Mouse (Mus musculus) midbrain, embryonic 12.5 days (tissue): ENCODE results near the gene Col4a3. TPM values are rescaled to one million over a fixed set of nuclear protein-coding genes. Genes with fewer than 3 reads are reported as not detected.
A peak's percentile ranks its signal among the peaks of the same experiment; 100 is the strongest.

Experiments
- ATAC-seq: fragments of 200-750 bp; cut with Nextera tagmentation; 2 replicates; pipeline ENCODE4 v1.8.0; 2017; ENCODE audit warnings: low read depth, moderate TSS enrichment, moderate library complexity; ENCODE audit not compliant: low FRiP score
- H3K27ac ChIP-seq: fragments of 300-500 bp; sonication (generic); replicated peaks from 2 replicates; pipeline ENCODE4 v1.5.1; 2016; ENCODE audit warnings: mild to moderate bottlenecking
- H3K27me3 ChIP-seq: fragments of 300-500 bp; sonication (generic); 2 replicates; pipeline ENCODE4 v1.6.1; 2016; ENCODE audit warnings: mild to moderate bottlenecking
- H3K36me3 ChIP-seq: fragments of 300-500 bp; sonication (generic); 2 replicates; pipeline ENCODE4 v1.6.1; 2016
- H3K4me1 ChIP-seq: fragments of 300-500 bp; sonication (generic); 2 replicates; pipeline ENCODE4 v1.6.1; 2016
- H3K4me2 ChIP-seq: fragments of 300-500 bp; sonication (generic); replicated peaks from 2 replicates; pipeline ENCODE4 v1.6.1; 2016; ENCODE audit warnings: mild to moderate bottlenecking, moderate library complexity
- H3K4me3 ChIP-seq: fragments of 300-500 bp; sonication (generic); 2 replicates; pipeline ENCODE4 v1.5.1; 2016; ENCODE audit warnings: mild to moderate bottlenecking
- H3K9ac ChIP-seq: fragments of 300-500 bp; sonication (generic); replicated peaks from 2 replicates; pipeline ENCODE4 v1.6.1; 2016; ENCODE audit warnings: mild to moderate bottlenecking, moderate library complexity
- H3K9me3 ChIP-seq: fragments of 300-500 bp; sonication (generic); 2 replicates; pipeline ENCODE4 v1.6.1; 2016; ENCODE audit warnings: mild to moderate bottlenecking
- WGBS: fragments of 180-500 bp; shearing (Covaris S2); methylation state at CpG from one replicate; pipeline ENCODE4 v1.1.7; 2016; 5-methylcytosine and 5-hydroxymethylcytosine counted together
- polyA plus RNA-seq: library from polyadenylated mRNA; unstranded; fragments of >200 nt; fragmentation: Nextera tagmentation; extraction: Ambion mirVana; gene quantifications from 2 replicates; pipeline ENCODE4 v1.2.1, GENCODE M21; 2016

Col4a3 gene
- polyA plus RNA-seq, 1 experiment from 2014 or later, result 0.09 TPM

GRCm38 (mm10) chr1:82618001-82618400 lies 31.3 kb downstream of the Col4a3 start:
- H3K4me1 ChIP-seq, result no peaks in the 10 kb centered on the region
- H3K36me3 ChIP-seq, result no peaks in the 10 kb centered on the region
- H3K4me3 ChIP-seq, result no peak overlapping the region
- WGBS, result 73% methylated on average over 5 of the region's 5 CpGs
- no peaks in the 10 kb centered on the region for H3K27me3 ChIP-seq
- H3K4me2 ChIP-seq, result no peak overlapping the region
- H3K9ac ChIP-seq, result no peak overlapping the region
- ATAC-seq, result no peak
- H3K9me3 ChIP-seq, result no peaks in the 10 kb centered on the region
- H3K27ac ChIP-seq, result no peak overlapping the region

- Histone ChIP-seq H3K9me3 (no peaks in the 10 kb centered on the region), H3K36me3 (no peaks in the 10 kb centered on the region), H3K4me2 (no peak overlapping the region), H3K27ac (no peak overlapping the region), H3K4me3 (no peak overlapping the region), H3K27me3 (no peaks in the 10 kb centered on the region), H3K4me1 (no peaks in the 10 kb centered on the region), H3K9ac (no peak overlapping the region)
- WGBS, result 92% methylated on average over 5 of the region's 5 CpGs
- no peak for ATAC-seq
Measured at GRCm38 (mm10) chr1:82618592-82618991, 31.9 kb downstream of the Col4a3 start.

GRCm38 (mm10) chr1:82619981-82620380 lies 33.3 kb downstream of the Col4a3 start:
- Histone ChIP-seq H3K4me1 (no peaks in the 10 kb centered on the region), H3K4me2 (no peak overlapping the region), H3K27me3 (no peaks in the 10 kb centered on the region), H3K27ac (no peak overlapping the region), H3K9me3 (no peaks in the 10 kb centered on the region), H3K4me3 (no peak overlapping the region), H3K9ac (no peak overlapping the region), H3K36me3 (no peaks in the 10 kb centered on the region)
- no peak for ATAC-seq
- WGBS, result 62% methylated on average over 5 of the region's 5 CpGs

- Histone ChIP-seq H3K36me3 (no peaks in the 10 kb centered on the region), H3K4me1 (no peaks in the 10 kb centered on the region), H3K9ac (no peak overlapping the region), H3K27ac (no peak overlapping the region), H3K9me3 (no peaks in the 10 kb centered on the region), H3K4me2 (no peak overlapping the region), H3K4me3 (no peak overlapping the region), H3K27me3 (no peaks in the 10 kb centered on the region)
- 82% methylated on average over 6 of the region's 6 CpGs for WGBS
- ATAC-seq, result no peak
Measured at GRCm38 (mm10) chr1:82624934-82625333, 38.2 kb downstream of the Col4a3 start.

- Histone ChIP-seq H3K4me1 (no peaks in the 10 kb centered on the region), H3K9ac (no peak overlapping the region), H3K27me3 (no peaks in the 10 kb centered on the region), H3K36me3 (no peaks in the 10 kb centered on the region), H3K27ac (no peak overlapping the region), H3K4me3 (no peak overlapping the region), H3K4me2 (no peak overlapping the region), H3K9me3 (no peaks in the 10 kb centered on the region)
- no peak for ATAC-seq
- 81% methylated on average over 2 of the region's 2 CpGs for WGBS
Measured at GRCm38 (mm10) chr1:82625474-82625873, 38.8 kb downstream of the Col4a3 start.

GRCm38 (mm10) chr1:82627652-82628051 lies 40.9 kb downstream of the Col4a3 start:
- 87% methylated on average over 4 of the region's 4 CpGs for WGBS
- Histone ChIP-seq H3K4me2 (no peak overlapping the region), H3K4me1 (no peaks in the 10 kb centered on the region), H3K27me3 (no peaks in the 10 kb centered on the region), H3K36me3 (no peaks in the 10 kb centered on the region), H3K9ac (no peak overlapping the region), H3K9me3 (no peaks in the 10 kb centered on the region), H3K27ac (no peak overlapping the region), H3K4me3 (no peak overlapping the region)
- ATAC-seq, result no peak

- Histone ChIP-seq H3K4me2 (no peak overlapping the region), H3K4me1 (no peaks in the 10 kb centered on the region), H3K27ac (no peak overlapping the region), H3K9ac (no peak overlapping the region), H3K9me3 (no peaks in the 10 kb centered on the region), H3K36me3 (no peaks in the 10 kb centered on the region), H3K27me3 (no peaks in the 10 kb centered on the region), H3K4me3 (no peak overlapping the region)
- 82% methylated on average over 5 of the region's 5 CpGs for WGBS
- no peak for ATAC-seq
Measured at GRCm38 (mm10) chr1:82629495-82629894, 42.8 kb downstream of the Col4a3 start.

- ATAC-seq, result no peak
- WGBS, result 77% methylated on average over 6 of the region's 6 CpGs
Measured at GRCm38 (mm10) chr1:82631169-82631792, 44.6 kb downstream of the Col4a3 start.

GRCm38 (mm10) chr1:82634545-82635253 lies 48.0 kb downstream of the Col4a3 start:
- Histone ChIP-seq H3K9me3 (no peaks in the 10 kb centered on the region), H3K9ac (no peak overlapping the region), H3K27me3 (no peaks in the 10 kb centered on the region), H3K4me1 (no peaks in the 10 kb centered on the region), H3K36me3 (no peaks in the 10 kb centered on the region), H3K4me3 (no peak overlapping the region), H3K27ac (no peak overlapping the region), H3K4me2 (no peak overlapping the region)
- 90% methylated on average over 19 of the region's 19 CpGs for WGBS
- ATAC-seq, result peak; percentile 23; the same call in 1 of the 2 replicates

More at GRCm38 (mm10) chr1:82631169-82631792, 44.6 kb downstream of the Col4a3 start:
- no peaks in the 10 kb centered on the region for H3K9me3 ChIP-seq
- no peaks in the 10 kb centered on the region for H3K4me1 ChIP-seq
- H3K4me2 ChIP-seq, result no peak overlapping the region
- H3K36me3 ChIP-seq, result no peaks in the 10 kb centered on the region
- no peak overlapping the region for H3K27ac ChIP-seq
- H3K27me3 ChIP-seq, result no peaks in the 10 kb centered on the region
- no peak overlapping the region for H3K9ac ChIP-seq
- no peak overlapping the region for H3K4me3 ChIP-seq

- no peak overlapping the region for H3K27ac ChIP-seq
- WGBS, result 93% methylated on average over 9 of the region's 9 CpGs
- H3K4me1 ChIP-seq, result no peaks in the 10 kb centered on the region
- no peaks in the 10 kb centered on the region for H3K36me3 ChIP-seq
- no peak overlapping the region for H3K4me2 ChIP-seq
- no peaks in the 10 kb centered on the region for H3K27me3 ChIP-seq
- H3K9ac ChIP-seq, result no peak overlapping the region
- H3K4me3 ChIP-seq, result no peak overlapping the region
- H3K9me3 ChIP-seq, result no peaks in the 10 kb centered on the region
- no peak for ATAC-seq
Measured at GRCm38 (mm10) chr1:82635254-82635620, 48.5 kb downstream of the Col4a3 start.

- Histone ChIP-seq H3K36me3 (no peaks in the 10 kb centered on the region), H3K4me2 (no peak overlapping the region), H3K27ac (no peak overlapping the region), H3K4me3 (no peak overlapping the region), H3K4me1 (no peaks in the 10 kb centered on the region), H3K9ac (no peak overlapping the region), H3K9me3 (no peaks in the 10 kb centered on the region), H3K27me3 (no peaks in the 10 kb centered on the region)
- WGBS, result 91% methylated on average over 4 of the region's 4 CpGs
- ATAC-seq, result no peak
Measured at GRCm38 (mm10) chr1:82636321-82636720, 49.6 kb downstream of the Col4a3 start.

GRCm38 (mm10) chr1:82637414-82637813 lies 50.7 kb downstream of the Col4a3 start:
- Histone ChIP-seq H3K4me3 (no peak overlapping the region), H3K27ac (no peak overlapping the region), H3K4me2 (no peak overlapping the region), H3K9me3 (no peaks in the 10 kb centered on the region), H3K4me1 (no peaks in the 10 kb centered on the region), H3K27me3 (no peaks in the 10 kb centered on the region), H3K36me3 (no peaks in the 10 kb centered on the region), H3K9ac (no peak overlapping the region)
- WGBS, result 90% methylated on average over 7 of the region's 7 CpGs
- ATAC-seq, result no peak
